Mouse (Mus musculus): Measurements from ENCODE around the gene Uckl1. TPM values are rescaled to one million over a fixed set of nuclear protein-coding genes. Genes with fewer than 3 reads are reported as not detected.
A peak's percentile ranks its signal among the peaks of the same experiment; 100 is the strongest.

Gene Uckl1
- polyA plus RNA-seq, 1 experiment, result 53.4 TPM

- Histone ChIP-seq H3K27me3 (ENCODE audit: control insufficient read depth, insufficient read depth, insufficient read length) (no peaks in the 10 kb centered on the region), H3K79me2 (ENCODE audit: control insufficient read depth, insufficient read depth) (no peaks in the 10 kb centered on the region), H3K36me3 (ENCODE audit: control insufficient read depth, insufficient read depth) (no peaks in the 10 kb centered on the region), H3K4me2 (ENCODE audit: low read depth) (peak within 1 kb of the TSS; percentile 93), H3ac (ENCODE audit: control insufficient read depth, insufficient read length) (peak within 1 kb of the TSS; percentile 92), H3K4me3 (peak within 1 kb of the TSS; percentile 38)
- no peak for TF ChIP-seq CEBPB (IDR thresholded peaks at IDR 0.05; ENCODE audit: insufficient read depth, poor library complexity, severe bottlenecking)
- no peak for TF ChIP-seq MYOD1 (IDR thresholded peaks at IDR 0.05; ENCODE audit: control insufficient read depth in 1 of 3, insufficient read length in 2 of 3, low read depth in 2 of 3)
- TF ChIP-seq TCF3 (IDR thresholded peaks at IDR 0.05; ENCODE audit: insufficient read length, low read depth), result no peak
- TF ChIP-seq SRF (IDR thresholded peaks at IDR 0.05; ENCODE audit: control insufficient read depth, insufficient read length, low read depth), result no peak
Observed at GRCm38 (mm10) chr2:181591528-181592085, 6.9 kb upstream of the Uckl1 start, which contains the start of gene Prpf6. Gene Prpf6, plus strand, starts transcription at chr2:181591868.

- Histone ChIP-seq H3K79me2 (ENCODE audit: control insufficient read depth, insufficient read depth) (no peaks in the 10 kb centered on the region), H3K4me3 (no peak overlapping the region), H3K36me3 (ENCODE audit: control insufficient read depth, insufficient read depth) (peaks cover 7% of the 10 kb centered on the region), H3K27me3 (ENCODE audit: control insufficient read depth, insufficient read depth, insufficient read length) (no peaks in the 10 kb centered on the region), H3K4me2 (ENCODE audit: low read depth) (no peak overlapping the region), H3ac (ENCODE audit: control insufficient read depth, insufficient read length) (no peak overlapping the region)
- no peak for TF ChIP-seq MYOD1 (IDR thresholded peaks at IDR 0.05; ENCODE audit: control insufficient read depth in 1 of 3, insufficient read length in 2 of 3, low read depth in 2 of 3)
- no peak for TF ChIP-seq POLR2A (IDR thresholded peaks at IDR 0.05; ENCODE audit: insufficient read length, low read depth)
Observed at GRCm38 (mm10) chr2:181590471-181590870, 5.8 kb upstream of the Uckl1 start.

DNA sequence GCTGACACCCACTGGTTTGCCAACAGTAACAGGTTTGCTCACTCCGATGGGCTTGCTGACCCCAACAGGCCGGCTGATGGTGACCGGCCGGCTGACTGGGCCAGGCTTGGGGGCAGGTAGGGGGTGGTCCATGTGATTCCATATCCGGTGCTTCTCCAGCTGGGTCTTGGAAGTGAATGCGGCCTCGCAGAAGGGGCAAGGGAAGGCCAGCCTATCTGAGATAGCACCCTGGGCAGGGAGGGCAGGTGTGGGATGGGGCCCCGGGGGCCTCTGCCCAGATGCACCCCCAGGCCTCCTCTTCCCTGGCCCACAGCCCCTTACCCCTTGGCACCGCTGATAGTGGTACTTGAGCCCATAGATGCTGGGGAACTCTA, 5.0 kb upstream of the Uckl1 start:
- no peak overlapping the region for H3K4me2 ChIP-seq (ENCODE audit: low read depth)
- TF ChIP-seq CEBPB (IDR thresholded peaks at IDR 0.05; ENCODE audit: insufficient read depth, poor library complexity, severe bottlenecking) (no peak), MAX (IDR thresholded peaks at IDR 0.05; ENCODE audit: low read depth) (no peak), POLR2A (IDR thresholded peaks at IDR 0.05; ENCODE audit: insufficient read length, low read depth) (no peak), MYOD1 (IDR thresholded peaks at IDR 0.05; ENCODE audit: control insufficient read depth in 1 of 3, insufficient read length in 2 of 3, low read depth in 2 of 3) (no peak), E2F4 (IDR thresholded peaks at IDR 0.05; ENCODE audit: insufficient read depth) (no peak), MYOG (IDR thresholded peaks at IDR 0.05; ENCODE audit: control insufficient read depth in 1 of 3, insufficient read depth in 1 of 3, insufficient read length in 2 of 3, low read depth in 2 of 3) (no peak), REST (IDR thresholded peaks at IDR 0.05; ENCODE audit: insufficient read depth, insufficient read length) (no peak), TCF12 (IDR thresholded peaks at IDR 0.05; ENCODE audit: insufficient read depth, poor library complexity, severe bottlenecking) (no peak), POLR2AphosphoS2 (IDR thresholded peaks at IDR 0.05; ENCODE audit: insufficient read length, low read depth) (no peak), TCF3 (IDR thresholded peaks at IDR 0.05; ENCODE audit: insufficient read length, low read depth) (no peak), SRF (IDR thresholded peaks at IDR 0.05; ENCODE audit: control insufficient read depth, insufficient read length, low read depth) (no peak), USF1 (IDR thresholded peaks at IDR 0.05; ENCODE audit: low read depth) (no peak)
- no peaks in the 10 kb centered on the region for H3K79me2 ChIP-seq (ENCODE audit: control insufficient read depth, insufficient read depth)
- H3ac ChIP-seq (ENCODE audit: control insufficient read depth, insufficient read length), result no peak overlapping the region
- H3K36me3 ChIP-seq (ENCODE audit: control insufficient read depth, insufficient read depth), result peaks cover 11% of the 10 kb centered on the region
- H3K27me3 ChIP-seq (ENCODE audit: control insufficient read depth, insufficient read depth, insufficient read length), result no peaks in the 10 kb centered on the region
- H3K4me3 ChIP-seq, result no peak overlapping the region

DNA sequence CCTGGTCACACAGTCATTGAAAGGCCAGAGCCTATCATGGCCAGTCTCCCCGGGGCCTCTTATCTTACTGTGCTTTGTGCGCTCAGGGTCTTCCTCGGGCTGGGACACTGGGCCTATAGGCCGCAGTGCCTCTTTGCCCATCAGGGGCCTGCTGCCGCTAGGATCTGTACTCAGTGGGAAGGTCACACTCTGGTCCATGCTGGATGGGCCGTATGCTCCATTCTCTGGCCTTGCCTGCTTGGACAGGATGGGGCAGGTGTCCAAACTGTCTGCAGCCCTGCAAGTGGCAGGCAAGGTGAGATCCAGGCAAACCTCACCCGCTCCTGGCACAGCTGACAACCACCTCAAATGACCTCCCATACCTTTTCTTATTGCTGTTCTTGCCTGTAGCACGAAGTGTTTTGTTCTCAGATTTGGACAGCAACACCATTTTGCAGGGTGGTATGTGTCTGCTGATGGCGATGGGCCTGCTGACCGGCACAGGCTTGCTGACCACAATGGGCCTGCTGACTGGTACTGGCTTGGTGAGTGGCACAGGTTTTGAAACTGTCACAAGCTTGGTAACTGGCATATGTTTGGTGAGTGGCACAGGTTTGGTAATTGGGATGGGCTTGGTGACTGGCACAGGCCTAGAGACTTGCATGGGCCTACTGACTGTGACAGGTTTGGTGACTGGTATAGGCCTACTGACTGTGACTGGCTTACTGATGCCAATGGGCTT, 4.5 kb upstream of the Uckl1 start:
- Histone ChIP-seq H3K27me3 (ENCODE audit: control insufficient read depth, insufficient read depth, insufficient read length) (no peaks in the 10 kb centered on the region), H3K4me2 (ENCODE audit: low read depth) (no peak overlapping the region), H3ac (ENCODE audit: control insufficient read depth, insufficient read length) (no peak overlapping the region), H3K79me2 (ENCODE audit: control insufficient read depth, insufficient read depth) (no peaks in the 10 kb centered on the region), H3K36me3 (ENCODE audit: control insufficient read depth, insufficient read depth) (peaks cover 12% of the 10 kb centered on the region), H3K4me3 (no peak overlapping the region)
- TF ChIP-seq TCF12 (IDR thresholded peaks at IDR 0.05; ENCODE audit: insufficient read depth, poor library complexity, severe bottlenecking), result no peak
- TF ChIP-seq E2F4 (IDR thresholded peaks at IDR 0.05; ENCODE audit: insufficient read depth), result no peak
- no peak for TF ChIP-seq USF1 (IDR thresholded peaks at IDR 0.05; ENCODE audit: low read depth)
- TF ChIP-seq MYOD1 (IDR thresholded peaks at IDR 0.05; ENCODE audit: control insufficient read depth in 1 of 3, insufficient read length in 2 of 3, low read depth in 2 of 3), result no peak
- TF ChIP-seq TCF3 (IDR thresholded peaks at IDR 0.05; ENCODE audit: insufficient read length, low read depth), result no peak
- no peak for TF ChIP-seq SRF (IDR thresholded peaks at IDR 0.05; ENCODE audit: control insufficient read depth, insufficient read length, low read depth)
- TF ChIP-seq POLR2A (IDR thresholded peaks at IDR 0.05; ENCODE audit: insufficient read length, low read depth), result no peak
- no peak for TF ChIP-seq MAX (IDR thresholded peaks at IDR 0.05; ENCODE audit: low read depth)
- no peak for TF ChIP-seq REST (IDR thresholded peaks at IDR 0.05; ENCODE audit: insufficient read depth, insufficient read length)
- no peak for TF ChIP-seq POLR2AphosphoS2 (IDR thresholded peaks at IDR 0.05; ENCODE audit: insufficient read length, low read depth)

GRCm38 (mm10) chr2:181588229-181588780, 3.6 kb upstream of the Uckl1 start:
- peaks cover 12% of the 10 kb centered on the region for H3K36me3 ChIP-seq (ENCODE audit: control insufficient read depth, insufficient read depth)
- H3ac ChIP-seq (ENCODE audit: control insufficient read depth, insufficient read length), result no peak overlapping the region
- H3K4me2 ChIP-seq (ENCODE audit: low read depth), result no peak overlapping the region
- no peaks in the 10 kb centered on the region for H3K27me3 ChIP-seq (ENCODE audit: control insufficient read depth, insufficient read depth, insufficient read length)
- H3K4me3 ChIP-seq, result no peak overlapping the region
- TF ChIP-seq USF1 (IDR thresholded peaks at IDR 0.05; ENCODE audit: low read depth) (no peak), REST (IDR thresholded peaks at IDR 0.05; ENCODE audit: insufficient read depth, insufficient read length) (no peak), SRF (IDR thresholded peaks at IDR 0.05; ENCODE audit: control insufficient read depth, insufficient read length, low read depth) (no peak)
- no peaks in the 10 kb centered on the region for H3K79me2 ChIP-seq (ENCODE audit: control insufficient read depth, insufficient read depth)

All from myocyte (in vitro differentiated cells).